Mouse (Mus musculus) central nervous system, embryonic 18 days (tissue): ENCODE data around the gene Gm17359. TPM values are rescaled to one million over a fixed set of nuclear protein-coding genes. Genes with fewer than 3 reads are reported as not detected.

ENCODE experiments used
- polyA plus RNA-seq: library from polyadenylated mRNA; depleted of rRNA; stranded (reverse); fragments of >200 nt; gene quantifications from 2 replicates; pipeline ENCODE4 v1.2.3, GENCODE M21; 2012; rRNA removed

Gm17359 gene
- polyA plus RNA-seq, result 0.08 TPM in 1 of 2 replicates, not detected in the other

DNA sequence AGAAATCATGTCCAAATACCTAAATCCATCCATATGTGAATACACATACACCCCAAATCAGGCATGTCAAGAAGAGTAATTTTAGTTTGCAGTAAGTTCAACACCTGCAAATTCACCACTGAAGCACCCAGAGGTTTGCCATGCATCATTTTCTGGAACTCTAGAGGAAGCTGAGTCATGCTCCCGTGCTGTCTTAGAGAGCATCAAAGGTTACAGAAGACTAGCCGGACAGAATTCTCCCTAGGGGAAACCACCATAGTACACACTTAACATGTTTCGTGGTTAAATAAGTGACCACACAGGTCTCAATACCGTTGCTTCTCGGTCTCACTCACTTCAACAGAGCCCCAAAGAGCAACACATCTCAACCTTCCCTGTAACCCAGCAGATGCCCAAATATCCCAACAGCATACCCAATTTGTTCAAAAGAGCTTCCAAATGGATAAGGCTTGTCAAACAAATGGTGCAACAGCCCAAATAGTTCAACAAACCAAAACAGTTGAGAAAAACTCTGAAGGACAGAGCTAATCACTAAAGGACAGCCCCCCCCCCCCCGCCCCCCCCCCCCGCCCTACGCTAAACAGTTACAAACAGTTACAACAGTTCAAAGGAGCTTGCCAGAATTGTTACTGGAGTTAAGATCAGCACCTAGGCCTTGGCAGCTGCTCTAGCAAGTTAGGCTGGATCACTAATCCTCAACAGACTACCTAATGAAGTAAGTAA, at the start of gene Gm17359:
Gene Gm17359, plus strand, starts transcription at position 618 of the 723 bp plus-strand sequence.

Other genes starting within 250 kb of the Gm17359 start
- gene Rapgef2, start 50.1 kb upstream of the Gm17359 start, polyA plus RNA-seq, result 29.1 and 29.7 TPM in 2 replicates
- gene Fnip2, start 231.1 kb downstream of the Gm17359 start, polyA plus RNA-seq, result 17.0 and 18.5 TPM in 2 replicates